Mouse (Mus musculus) NIH3T3 (cell line): ENCODE data around the gene Tmem178b.

ENCODE experiments used
- DNase-seq: peaks from one replicate; pipeline ENCODE4 v3.0.0-alpha.2; 2012; ENCODE audit warnings: low read depth

Tmem178b gene

GRCm38 (mm10) chr6:39872901-39873591 lies at the start of gene Tmem178b:
TSS of gene Tmem178b (plus strand) at chr6:39873271.
- DNase-seq: no peak

GRCm38 (mm10) chr6:39828736-39829135 lies 44.3 kb upstream of the Tmem178b start:
- no peak for DNase-seq

- DNase-seq: no peak
These were observed 29.3 kb upstream of the Tmem178b start for GRCm38 (mm10) chr6:39843698-39844342.

GRCm38 (mm10) chr6:39847538-39847937 lies 25.5 kb upstream of the Tmem178b start:
- DNase-seq: no peak

- peak; percentile 70 for DNase-seq
These were observed 24.3 kb upstream of the Tmem178b start for GRCm38 (mm10) chr6:39848766-39849165.

GRCm38 (mm10) chr6:39849667-39850066 lies 23.4 kb upstream of the Tmem178b start:
- no peak for DNase-seq

- peak; percentile 89 for DNase-seq
These were observed 2.6 kb upstream of the Tmem178b start for GRCm38 (mm10) chr6:39870271-39871135.

GRCm38 (mm10) chr6:39871381-39872305 lies 1.4 kb upstream of the Tmem178b start:
- DNase-seq: peak; percentile 78

GRCm38 (mm10) chr6:39872306-39872900 lies 668 bp upstream of the Tmem178b start:
- DNase-seq: no peak

- no peak for DNase-seq
These were observed 2.1 kb downstream of the Tmem178b start for GRCm38 (mm10) chr6:39875186-39875585.

- DNase-seq: no peak
These were observed 3.4 kb downstream of the Tmem178b start for GRCm38 (mm10) chr6:39876444-39876843.

GRCm38 (mm10) chr6:39890811-39891210 lies 17.7 kb downstream of the Tmem178b start:
- no peak for DNase-seq

- no peak for DNase-seq
These were observed 23.4 kb downstream of the Tmem178b start for GRCm38 (mm10) chr6:39896500-39896899.

- peak; percentile 78 for DNase-seq
These were observed 26.2 kb downstream of the Tmem178b start for GRCm38 (mm10) chr6:39899231-39899630.

GRCm38 (mm10) chr6:39903220-39903773 lies 30.2 kb downstream of the Tmem178b start:
- no peak for DNase-seq

GRCm38 (mm10) chr6:39903845-39904244 lies 30.8 kb downstream of the Tmem178b start:
- no peak for DNase-seq

GRCm38 (mm10) chr6:39914956-39915355 lies 41.9 kb downstream of the Tmem178b start:
- no peak for DNase-seq

GRCm38 (mm10) chr6:39915636-39916281 lies 42.7 kb downstream of the Tmem178b start:
- no peak for DNase-seq

GRCm38 (mm10) chr6:39916514-39916913 lies 43.4 kb downstream of the Tmem178b start:
- no peak for DNase-seq

GRCm38 (mm10) chr6:39917242-39917641 lies 44.2 kb downstream of the Tmem178b start:
- DNase-seq: no peak
